Mouse (Mus musculus) megakaryocyte, embryonic 14.5 days (primary cell): Measurements from ENCODE around the gene C1qb. TPM values are rescaled to one million over a fixed set of nuclear protein-coding genes. Genes with fewer than 3 reads are reported as not detected.

Experiments used
- H3K27me3 ChIP-seq: replicated peaks from 2 replicates; pipeline ENCODE3; 2012; ENCODE audit warnings: inconsistent platforms
- H3K36me3 ChIP-seq: replicated peaks from 2 replicates; pipeline ENCODE3; 2012; ENCODE audit warnings: low read length, inconsistent platforms, mixed read lengths
- H3K4me1 ChIP-seq: 2 replicates; pipeline ENCODE4 v1.6.1; 2012; ENCODE audit warnings: inconsistent platforms
- H3K4me3 ChIP-seq: replicated peaks from 2 replicates; pipeline ENCODE3; 2012; ENCODE audit warnings: moderate library complexity, mild to moderate bottlenecking, inconsistent platforms
- H3K9me3 ChIP-seq: 2 replicates; pipeline ENCODE4 v1.6.1; 2012; ENCODE audit warnings: inconsistent platforms
- FLI1 ChIP-seq: IDR thresholded peaks from 2 replicates; pipeline ENCODE4 v1.6.1; 2012; ENCODE audit warnings: low read length, inconsistent platforms, mixed read lengths
- GATA1 ChIP-seq: IDR thresholded peaks from 3 replicates; pipeline ENCODE4 v1.6.1; 2012; ENCODE audit warnings: mixed read lengths, low read length, inconsistent platforms, borderline replicate concordance
- polyA plus RNA-seq: library from polyadenylated mRNA; stranded (reverse); fragments of >175 nt; gene quantifications from 2 replicates; pipeline ENCODE4 v1.2.3, GENCODE M21; 2012; ENCODE audit warnings: low replicate concordance; ENCODE audit not compliant: insufficient read depth

Gene C1qb
- polyA plus RNA-seq, 1 experiment = 199 TPM

DNA sequence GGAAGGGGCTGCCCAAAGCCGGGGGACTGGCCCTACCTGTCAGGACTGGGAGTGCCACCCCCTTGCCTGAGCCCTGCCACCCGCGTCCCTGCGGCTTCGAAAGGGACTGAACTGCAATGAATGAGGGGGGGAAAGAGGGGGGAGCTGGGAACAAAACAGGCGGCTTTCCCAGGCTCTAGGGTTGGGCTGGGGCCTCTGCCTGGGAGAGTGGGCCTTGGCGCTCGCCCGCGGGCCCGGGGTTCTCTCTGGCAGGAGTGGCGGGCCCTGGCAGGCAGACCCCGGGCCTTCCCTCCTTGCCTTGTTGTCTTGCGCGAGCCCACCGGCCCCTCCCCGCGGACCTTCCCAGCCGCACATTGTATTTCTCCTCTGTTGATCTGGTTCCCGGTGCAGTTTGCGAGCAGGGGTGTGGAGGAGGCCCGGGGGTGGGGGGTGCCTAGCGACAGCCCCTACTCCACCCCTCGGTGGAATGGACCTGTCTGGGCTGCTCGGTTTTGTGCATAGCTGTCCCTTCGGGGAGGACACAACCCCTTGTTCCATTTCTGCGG, 49.5 kb downstream of the C1qb start:
- Histone ChIP-seq H3K9me3 (no peaks in the 10 kb centered on the region), H3K4me3 (peak overlapping the region; percentile 64), H3K36me3 (no peaks in the 10 kb centered on the region), H3K27me3 (peaks cover 87% of the 10 kb centered on the region), H3K4me1 (peaks cover 27% of the 10 kb centered on the region)
- no peak for TF ChIP-seq GATA1
- no peak for TF ChIP-seq FLI1

- Histone ChIP-seq H3K4me1 (peaks cover 21% of the 10 kb centered on the region), H3K27me3 (peaks cover 93% of the 10 kb centered on the region), H3K4me3 (peak within 1 kb of the TSS; percentile 75), H3K9me3 (no peaks in the 10 kb centered on the region), H3K36me3 (no peaks in the 10 kb centered on the region)
- no peak for TF ChIP-seq GATA1
- TF ChIP-seq FLI1 = no peak
These were observed 50.2 kb downstream of the C1qb start, which contains the start of gene Ephb2 for GRCm38 (mm10) chr4:136835621-136836386. Ephb2 (minus strand) TSS chr4:136835988.

GRCm38 (mm10) chr4:136834815-136835620, 51.0 kb downstream of the C1qb start:
- H3K9me3 ChIP-seq = no peaks in the 10 kb centered on the region
- H3K4me1 ChIP-seq = peaks cover 19% of the 10 kb centered on the region
- no peak for TF ChIP-seq FLI1
- no peak for TF ChIP-seq GATA1
- peaks cover 96% of the 10 kb centered on the region for H3K27me3 ChIP-seq
- H3K4me3 ChIP-seq = peak overlapping the region; percentile 56
- H3K36me3 ChIP-seq = no peaks in the 10 kb centered on the region

GRCm38 (mm10) chr4:136834439-136834814, 51.6 kb downstream of the C1qb start:
- no peaks in the 10 kb centered on the region for H3K9me3 ChIP-seq
- no peaks in the 10 kb centered on the region for H3K36me3 ChIP-seq
- H3K4me3 ChIP-seq = no peak overlapping the region
- peaks cover 19% of the 10 kb centered on the region for H3K4me1 ChIP-seq
- H3K27me3 ChIP-seq = peaks cover 97% of the 10 kb centered on the region
- no peak for TF ChIP-seq FLI1
- no peak for TF ChIP-seq GATA1

GRCm38 (mm10) chr4:136833619-136834351, 52.2 kb downstream of the C1qb start:
- no peaks in the 10 kb centered on the region for H3K36me3 ChIP-seq
- TF ChIP-seq GATA1 = no peak
- TF ChIP-seq FLI1 = no peak
- no peak overlapping the region for H3K4me3 ChIP-seq
- peaks cover 99% of the 10 kb centered on the region for H3K27me3 ChIP-seq
- H3K9me3 ChIP-seq = no peaks in the 10 kb centered on the region
- H3K4me1 ChIP-seq = peaks cover 19% of the 10 kb centered on the region

GRCm38 (mm10) chr4:136832559-136833232, 53.3 kb downstream of the C1qb start:
- H3K27me3 ChIP-seq = peaks cover 99% of the 10 kb centered on the region
- TF ChIP-seq GATA1 = no peak
- no peak for TF ChIP-seq FLI1
- H3K9me3 ChIP-seq = no peaks in the 10 kb centered on the region
- H3K4me1 ChIP-seq = peaks cover 19% of the 10 kb centered on the region
- H3K36me3 ChIP-seq = no peaks in the 10 kb centered on the region
- no peak overlapping the region for H3K4me3 ChIP-seq

GRCm38 (mm10) chr4:136830272-136830823, 55.6 kb downstream of the C1qb start:
- H3K4me3 ChIP-seq = no peak overlapping the region
- H3K36me3 ChIP-seq = no peaks in the 10 kb centered on the region
- no peaks in the 10 kb centered on the region for H3K9me3 ChIP-seq
- TF ChIP-seq GATA1 = no peak
- no peak for TF ChIP-seq FLI1
- peaks cover 96% of the 10 kb centered on the region for H3K27me3 ChIP-seq
- H3K4me1 ChIP-seq = peaks cover 6% of the 10 kb centered on the region

Other genes with a start within 250 kb of the C1qb start
- 0.20 TPM in 1 of 2 replicates, not detected in the other for gene Ephb2, start 50.2 kb downstream of the C1qb start, polyA plus RNA-seq
- 141 and 357 TPM in 2 replicates for gene C1qc, start 6.9 kb upstream of the C1qb start, polyA plus RNA-seq
- gene C1qa, start 12.6 kb upstream of the C1qb start, polyA plus RNA-seq = 12.9 and 134 TPM in 2 replicates
- gene Epha8, start 70.6 kb upstream of the C1qb start, polyA plus RNA-seq = 0.35 and 0.48 TPM in 2 replicates
- gene Zbtb40, start 162.6 kb upstream of the C1qb start, polyA plus RNA-seq = 0.44 and 1.6 TPM in 2 replicates